26 mouse cellular contexts compared by ENCODE assay signal in the genomic region with DNA sequence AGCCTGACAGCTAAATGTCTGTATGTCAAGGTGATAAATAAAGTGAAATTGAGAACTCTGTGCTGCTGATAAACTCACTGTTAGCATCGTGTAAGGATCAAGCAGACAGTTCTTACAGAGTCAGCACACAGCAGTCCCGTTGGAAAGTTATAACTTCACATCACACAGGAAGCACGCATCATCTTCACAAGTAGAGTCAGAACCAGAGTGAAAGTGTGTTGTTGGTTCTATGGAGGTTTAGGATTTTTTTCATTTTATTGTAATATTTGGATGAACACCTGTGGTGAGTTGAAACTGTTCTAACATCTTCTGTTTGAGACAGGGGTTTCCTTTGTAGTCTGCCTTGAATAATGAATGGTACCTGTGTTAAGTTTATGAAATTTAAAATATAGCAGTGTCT. TPM values are rescaled to one million over a fixed set of nuclear protein-coding genes. Genes with fewer than 3 reads are reported as not detected.
A peak's percentile ranks its signal among the peaks of the same experiment; 100 is the strongest.
DNase-seq lines count a peak whose midpoint lies in the region; ATAC-seq lines count a peak whose summit lies in the region.
"Had no signal": no experiment of that assay in that cellular context is flagged by ENCODE, and none has a peak within 500 bp of the region (broad histone marks: within the 10 kb centered on the region; RNA-seq: fewer than 3 reads in every experiment).

No protein-coding gene starts in this region.

- no peak overlapping the region for H3K4me2 ChIP-seq in heart, embryonic 12.5 days
- H3K4me2 ChIP-seq: embryonic facial prominence, embryonic 13.5 days; embryonic facial prominence, embryonic 15.5 days; forebrain, embryonic 12.5 days had no signal

- peak; percentile 17 for DNase-seq in CD4-positive, CD25-positive, alpha-beta regulatory T cell, adult 2 months (ENCODE audit: low read depth, low spot score)
- no peak for DNase-seq in heart, embryonic 10.5 days (ENCODE audit: low spot score)
- no peak for DNase-seq in right cerebral cortex, adult 2 months (ENCODE audit: low spot score in 2 of 2)
- DNase-seq: adrenal gland, adult 2 months; adrenal gland, postnatal 10 days; adrenal gland, postnatal 25 days; cerebellum, adult 11 months; cerebellum, adult 18-20 months; cerebellum, adult 8-10 months; cerebellum, adult 9-11 months; cerebellum, postnatal 14 days; cerebellum, postnatal 36 days; embryo, embryonic 11 days had no signal

- H3K9ac ChIP-seq in heart, embryonic 12.5 days: no peak overlapping the region
- H3K9ac ChIP-seq: embryonic facial prominence, embryonic 13.5 days; embryonic facial prominence, embryonic 15.5 days; forebrain, embryonic 12.5 days had no signal

- WGBS in heart, embryonic 10.5 days: 85% methylated on average over 3 of the region's 3 CpGs
- WGBS in heart, embryonic 12.5 days: 83% methylated on average over 3 of the region's 3 CpGs

- H3K27ac ChIP-seq in heart, embryonic 10.5 days: no peak overlapping the region
- no peak overlapping the region for H3K27ac ChIP-seq in heart, embryonic 12.5 days (ENCODE audit: poor library complexity, severe bottlenecking)
- H3K27ac ChIP-seq: embryonic facial prominence, embryonic 13.5 days; embryonic facial prominence, embryonic 15.5 days; forebrain, embryonic 10.5 days; forebrain, embryonic 12.5 days had no signal

- peaks cover 4% of the 10 kb centered on the region for H3K36me3 ChIP-seq in heart, embryonic 10.5 days
- H3K36me3 ChIP-seq in heart, embryonic 12.5 days: peaks cover 9% of the 10 kb centered on the region; the same call in 1 of the 2 replicates

- no peaks in the 10 kb centered on the region for H3K4me1 ChIP-seq in heart, embryonic 10.5 days
- 0 out of 2 replicates have a peak, but pooled peaks cover 3% of the 10 kb centered on the region for H3K4me1 ChIP-seq in heart, embryonic 12.5 days (replicated peaks)
- H3K4me1 ChIP-seq: embryonic facial prominence, embryonic 13.5 days; embryonic facial prominence, embryonic 15.5 days; forebrain, embryonic 10.5 days; forebrain, embryonic 12.5 days had no signal

- no peaks in the 10 kb centered on the region for H3K9me3 ChIP-seq in heart, embryonic 10.5 days
- no peaks in the 10 kb centered on the region for H3K9me3 ChIP-seq in heart, embryonic 12.5 days (replicated peaks)
- H3K9me3 ChIP-seq: embryonic facial prominence, embryonic 13.5 days; embryonic facial prominence, embryonic 15.5 days; forebrain, embryonic 10.5 days; forebrain, embryonic 12.5 days; G1E had no signal

- ATAC-seq in CD4-positive, CD25-positive, alpha-beta regulatory T cell, adult 4 months: peak; percentile 65
- peak; percentile 57 for ATAC-seq in activated CD4-positive, CD25-positive, alpha-beta regulatory T cell, adult 4 months
- ATAC-seq in inflammation-experienced regulatory T-cells, adult 6 months: peak; percentile 67
- ATAC-seq in heart, embryonic 12.5 days (ENCODE audit: insufficient number of reproducible peaks, low FRiP score): no peak
- ATAC-seq: forebrain, embryonic 14.5 days; forebrain, embryonic 16.5 days; Patski had no signal

- no peaks in the 10 kb centered on the region for H3K27me3 ChIP-seq in heart, embryonic 10.5 days (ENCODE audit: insufficient read depth, poor library complexity, severe bottlenecking)
- H3K27me3 ChIP-seq in heart, embryonic 12.5 days (replicated peaks): no peaks in the 10 kb centered on the region
- H3K27me3 ChIP-seq: embryonic facial prominence, embryonic 13.5 days; embryonic facial prominence, embryonic 15.5 days; forebrain, embryonic 12.5 days; Patski had no signal

- H3K4me3 ChIP-seq in heart, embryonic 10.5 days: no peak overlapping the region
- H3K4me3 ChIP-seq in heart, embryonic 12.5 days: no peak overlapping the region
- H3K4me3 ChIP-seq: embryonic facial prominence, embryonic 13.5 days; embryonic facial prominence, embryonic 15.5 days; erythroblast, embryonic 14.5 days; forebrain, embryonic 10.5 days; forebrain, embryonic 12.5 days had no signal

RNA-seq across cellular contexts. Expression of a gene that starts 48.8 kb away (rescaled TPM):
- 10 to 100 TPM; 33.7 to 34.7 TPM for polyA plus RNA-seq in CD4-positive, CD25-positive, alpha-beta regulatory T cell, adult 4 months (2017; shearing (Covaris generic))
- polyA plus RNA-seq in activated CD4-positive, CD25-positive, alpha-beta regulatory T cell, adult 4 months (2017; shearing (Covaris generic)): 10 to 100 TPM; 22.2 to 29.7 TPM
- 10 to 100 TPM; 25.3 to 35.1 (median 33.4) TPM for polyA plus RNA-seq in inflammation-experienced regulatory T-cells, adult 6 months (2017; shearing (Covaris generic))
- 41.1 and 42.7 TPM in 2 replicates for polyA plus RNA-seq in heart, embryonic 10.5 days (2016; fragmentation: Nextera tagmentation; extraction: Ambion mirVana)
- polyA plus RNA-seq in heart, embryonic 12.5 days (2016; fragmentation: Nextera tagmentation; extraction: Ambion mirVana): 37.4 and 38.8 TPM in 2 replicates
